Mouse (Mus musculus) gastrocnemius, postnatal 10 days (tissue): Measurements from ENCODE around the gene Mrto4. TPM values are rescaled to one million over a fixed set of nuclear protein-coding genes. Genes with fewer than 3 reads are reported as not detected.

Experiments
- DNase-seq: peaks from one replicate; pipeline ENCODE4 v3.0.0; 2021; ENCODE audit warnings: mixed read lengths
- total RNA-seq, 2 experiments: library from RNA; stranded (reverse); gene quantifications; 2 replicates each; pipeline ENCODE4 v1.2.3; 2021

The Mrto4 gene
- total RNA-seq, 2 experiments from 2014 or later, result 44.3 to 44.9 TPM

GRCm38 (mm10) chr4:139340835-139341234 is 11.5 kb downstream of the Mrto4 start:
- no peak for DNase-seq

GRCm38 (mm10) chr4:139338145-139338544 is 14.2 kb downstream of the Mrto4 start:
- DNase-seq, result no peak

GRCm38 (mm10) chr4:139336822-139337483 is 15.4 kb downstream of the Mrto4 start:
- DNase-seq, result peak; percentile 87

- DNase-seq, result no peak
Measured at GRCm38 (mm10) chr4:139335507-139335906, 16.9 kb downstream of the Mrto4 start.

GRCm38 (mm10) chr4:139334631-139335295 is 17.6 kb downstream of the Mrto4 start:
- no peak for DNase-seq

GRCm38 (mm10) chr4:139330605-139331004 is 21.8 kb downstream of the Mrto4 start:
- DNase-seq, result peak; percentile 69

- DNase-seq, result no peak
Measured at GRCm38 (mm10) chr4:139319740-139320139, 32.6 kb downstream of the Mrto4 start.

GRCm38 (mm10) chr4:139318449-139318848 is 33.9 kb downstream of the Mrto4 start:
- no peak for DNase-seq

- no peak for DNase-seq
Measured at GRCm38 (mm10) chr4:139312632-139313031, 39.7 kb downstream of the Mrto4 start.

- no peak for DNase-seq
Measured at GRCm38 (mm10) chr4:139311707-139312106, 40.7 kb downstream of the Mrto4 start.

- no peak for DNase-seq
Measured at GRCm38 (mm10) chr4:139310899-139311701, 41.3 kb downstream of the Mrto4 start.

- DNase-seq, result peak; percentile 99
Measured at GRCm38 (mm10) chr4:139310171-139310898, 42.0 kb downstream of the Mrto4 start, which contains the start of the genes Pqlc2 and Akr7a5. Gene Pqlc2, minus strand, starts transcription at chr4:139310708. Gene Akr7a5, plus strand, starts transcription at chr4:139310744.

- no peak for DNase-seq
Measured at GRCm38 (mm10) chr4:139309651-139310050, 42.7 kb downstream of the Mrto4 start.

- no peak for DNase-seq
Measured at GRCm38 (mm10) chr4:139307916-139308315, 44.5 kb downstream of the Mrto4 start.

- no peak for DNase-seq
Measured at GRCm38 (mm10) chr4:139305521-139305920, 46.9 kb downstream of the Mrto4 start.

- DNase-seq, result no peak
Measured at GRCm38 (mm10) chr4:139302241-139302640, 50.1 kb downstream of the Mrto4 start.

- DNase-seq, result no peak
Measured at GRCm38 (mm10) chr4:139301780-139302179, 50.6 kb downstream of the Mrto4 start.

- no peak for DNase-seq
Measured at GRCm38 (mm10) chr4:139298671-139299366, 53.6 kb downstream of the Mrto4 start.

- peak; percentile 57 for DNase-seq
Measured at GRCm38 (mm10) chr4:139297566-139297965, 54.8 kb downstream of the Mrto4 start.
